Comparison of ENCODE assay signal across 9 mouse cellular contexts in genomic region chr17:25538945-25539875, GRCm38 (mm10). TPM values are rescaled to one million over a fixed set of nuclear protein-coding genes. Genes with fewer than 3 reads are reported as not detected.
A peak's percentile ranks its signal among the peaks of the same experiment; 100 is the strongest.
DNase-seq lines count a peak whose midpoint lies in the region; ATAC-seq and TF ChIP-seq lines count a peak whose summit lies in the region.
"Had no signal": no experiment of that assay in that cellular context is flagged by ENCODE, and none has a peak within 500 bp of the region (broad histone marks: within the 10 kb centered on the region; RNA-seq: fewer than 3 reads in every experiment).

No protein-coding gene starts in this region.

- H3K9me3 ChIP-seq in neural tube, embryonic 12.5 days, result no peaks in the 10 kb centered on the region
- H3K9me3 ChIP-seq in neural tube, embryonic 15.5 days (replicated peaks), result no peaks in the 10 kb centered on the region

- no peak for DNase-seq in neural tube, embryonic 10.5 days (ENCODE audit: extremely low spot score, low spot score)
- peak; percentile 60 to 63 for DNase-seq in heart, postnatal 10 days
- DNase-seq in left cerebral cortex, postnatal 36 days (ENCODE audit: low spot score in 2 of 2), result peak; percentile 25 to 40
- DNase-seq in spleen, postnatal 10 days (ENCODE audit: low spot score in 2 of 2), result no peak
- DNase-seq in thymus, postnatal 14 days, result no peak

- no peaks in the 10 kb centered on the region for H3K4me1 ChIP-seq in neural tube, embryonic 12.5 days
- H3K4me1 ChIP-seq in embryonic fibroblast, embryonic 13.5 days (ENCODE audit: control insufficient read depth, insufficient read depth, low read length), result peaks cover 3% of the 10 kb centered on the region; the same call in 1 of the 2 replicates
- 0 out of 2 replicates have a peak, but pooled peaks cover 8% of the 10 kb centered on the region for H3K4me1 ChIP-seq in neural tube, embryonic 15.5 days

- 49% methylated on average over 27 of the region's 27 CpGs for WGBS in neural tube, embryonic 12.5 days
- WGBS in neural tube, embryonic 15.5 days, result 41% methylated on average over 27 of the region's 27 CpGs

- no peak for TF ChIP-seq CTCF in embryonic fibroblast, embryonic 13.5 days (IDR thresholded peaks at IDR 0.05; ENCODE audit: borderline replicate concordance, insufficient read depth, low read length)

- no peak overlapping the region for H3K9ac ChIP-seq in neural tube, embryonic 12.5 days
- 0 out of 2 replicates have a peak overlapping the region, but pooled peaks have one; percentile 18 for H3K9ac ChIP-seq in neural tube, embryonic 15.5 days (replicated peaks)

- 0 out of 2 replicates have a peak overlapping the region, but pooled peaks have one; percentile 7 for H3K4me2 ChIP-seq in neural tube, embryonic 12.5 days (replicated peaks)
- peak overlapping the region; percentile 20 for H3K4me2 ChIP-seq in neural tube, embryonic 15.5 days

- no peak for ATAC-seq in neural tube, embryonic 12.5 days (ENCODE audit: low FRiP score, low read depth)
- no peak; the same call in 1 of the 2 replicates for ATAC-seq in neural tube, embryonic 15.5 days (ENCODE audit: low FRiP score)

- H3K27ac ChIP-seq in neural tube, embryonic 12.5 days, result no peak overlapping the region
- peak overlapping the region; percentile 48 for H3K27ac ChIP-seq in embryonic fibroblast, embryonic 13.5 days (ENCODE audit: insufficient read depth, low read length)
- H3K27ac ChIP-seq in neural tube, embryonic 15.5 days (replicated peaks), result peak overlapping the region; percentile 56

- TF ChIP-seq POLR2A in embryonic fibroblast, embryonic 13.5 days (IDR thresholded peaks at IDR 0.05; ENCODE audit: low read depth, low read length), result no peak

- intact Hi-C loops in heart, postnatal 10 days (cut with DNase I), result no loop called here
- intact Hi-C loops in left cerebral cortex, postnatal 36 days (cut with DNase I), result no loop called here

- no peaks in the 10 kb centered on the region for H3K27me3 ChIP-seq in neural tube, embryonic 12.5 days (replicated peaks)
- H3K27me3 ChIP-seq in neural tube, embryonic 15.5 days (replicated peaks), result no peaks in the 10 kb centered on the region

- H3K4me3 ChIP-seq in neural tube, embryonic 12.5 days, result no peak overlapping the region
- no peak overlapping the region for H3K4me3 ChIP-seq in embryonic fibroblast, embryonic 13.5 days (ENCODE audit: insufficient read depth, low read length)
- no peak overlapping the region for H3K4me3 ChIP-seq in neural tube, embryonic 15.5 days (replicated peaks)

- no peaks in the 10 kb centered on the region for H3K36me3 ChIP-seq in neural tube, embryonic 12.5 days
- H3K36me3 ChIP-seq in neural tube, embryonic 15.5 days, result no peaks in the 10 kb centered on the region

RNA-seq across cellular contexts. Expression of gene Sox8, which starts 31.3 kb away (rescaled TPM):
- 8.1 and 9.5 TPM in 2 replicates for polyA plus RNA-seq in neural tube, embryonic 12.5 days (2016; fragmentation: Nextera tagmentation; extraction: Ambion mirVana)
- polyA plus RNA-seq in embryonic fibroblast, embryonic 13.5 days (2011; ENCODE audit: insufficient read length, low read depth, missing spikeins), result 0.27 and 0.28 TPM in 2 replicates
- under 1 TPM; 0.72 to 0.93 TPM for total RNA-seq in heart, postnatal 10 days (2021)
- 10 to 100 TPM; 42.8 to 65.3 TPM for total RNA-seq in left cerebral cortex, postnatal 36 days (2021)
- 16.0 and 16.9 TPM in 2 replicates for polyA plus RNA-seq in neural tube, embryonic 15.5 days (2015; fragmentation: Nextera tagmentation; extraction: Ambion mirVana)

RNA-seq across cellular contexts. Expression of gene Lmf1, which starts 39.7 kb away (rescaled TPM):
- polyA plus RNA-seq in neural tube, embryonic 12.5 days (2016; fragmentation: Nextera tagmentation; extraction: Ambion mirVana), result 25.2 and 25.8 TPM in 2 replicates
- 15.2 and 19.2 TPM in 2 replicates for polyA plus RNA-seq in embryonic fibroblast, embryonic 13.5 days (2011; ENCODE audit: insufficient read length, low read depth, missing spikeins)
- total RNA-seq in heart, postnatal 10 days (2021), result 10 to 100 TPM; 25.4 to 27.0 TPM
- total RNA-seq in left cerebral cortex, postnatal 36 days (2021), result 10 to 100 TPM; 22.1 to 26.7 TPM
- 26.2 and 26.9 TPM in 2 replicates for polyA plus RNA-seq in neural tube, embryonic 15.5 days (2015; fragmentation: Nextera tagmentation; extraction: Ambion mirVana)

RNA-seq across cellular contexts. Expression of gene Sstr5, which starts 42.1 kb away (rescaled TPM):
- polyA plus RNA-seq in neural tube, embryonic 12.5 days (2016; fragmentation: Nextera tagmentation; extraction: Ambion mirVana), result 0.18 TPM in 1 of 2 replicates, not detected in the other
- not detected in 2 replicates for polyA plus RNA-seq in embryonic fibroblast, embryonic 13.5 days (2011; ENCODE audit: insufficient read length, low read depth, missing spikeins)
- total RNA-seq in heart, postnatal 10 days (2021), result not detected
- under 1 TPM; 0.12 to 0.16 TPM for total RNA-seq in left cerebral cortex, postnatal 36 days (2021)
- 0.64 and 0.93 TPM in 2 replicates for polyA plus RNA-seq in neural tube, embryonic 15.5 days (2015; fragmentation: Nextera tagmentation; extraction: Ambion mirVana)
- total RNA-seq: gastrocnemius, postnatal 36 days had no signal

Comparison
In these comparisons a context has a peak if more than half of its experiments do, and no peak if none do; other contexts are left out.
1. DNase-seq: peak in heart, postnatal 10 days (2 of 2) and left cerebral cortex, postnatal 36 days (2 of 2); none in neural tube, embryonic 10.5 days (single experiment), spleen, postnatal 10 days (0 of 2) and thymus, postnatal 14 days (single experiment).